Mouse (Mus musculus): ENCODE measurements at regions not wholly inside any gene's neighbourhood (a gene's known extent, or its start where the extent isn't known, plus 50 kb on each side); places are given as distances from the start of the nearest gene placed in this dataset.
"Not testable (repeated sequence)": the region's sequence is repeated elsewhere in the genome, so short reads cannot be mapped to it uniquely, and the experiment has no call there.

DNA sequence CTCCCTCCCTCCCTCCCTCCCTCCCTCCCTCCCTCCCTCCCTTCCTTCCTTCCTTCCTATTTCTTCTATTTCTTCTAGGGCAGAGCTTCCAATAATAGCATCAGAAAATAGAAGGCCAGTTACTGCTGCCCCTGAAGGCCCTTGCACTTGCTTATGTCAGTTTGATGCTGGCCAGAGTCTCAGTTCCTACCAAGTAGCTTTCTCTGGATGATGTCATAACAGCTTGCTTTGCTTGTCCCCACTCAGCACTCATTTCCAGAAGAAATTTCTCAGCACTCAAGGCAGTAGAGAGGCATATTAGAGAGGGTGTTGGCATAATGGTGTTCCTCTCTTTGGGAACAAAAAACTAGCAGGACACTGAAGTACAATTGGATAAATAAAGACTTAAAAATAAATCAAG is 811.6 kb upstream of the 4930444P10Rik start:
- DNase-seq = no peak

DNA sequence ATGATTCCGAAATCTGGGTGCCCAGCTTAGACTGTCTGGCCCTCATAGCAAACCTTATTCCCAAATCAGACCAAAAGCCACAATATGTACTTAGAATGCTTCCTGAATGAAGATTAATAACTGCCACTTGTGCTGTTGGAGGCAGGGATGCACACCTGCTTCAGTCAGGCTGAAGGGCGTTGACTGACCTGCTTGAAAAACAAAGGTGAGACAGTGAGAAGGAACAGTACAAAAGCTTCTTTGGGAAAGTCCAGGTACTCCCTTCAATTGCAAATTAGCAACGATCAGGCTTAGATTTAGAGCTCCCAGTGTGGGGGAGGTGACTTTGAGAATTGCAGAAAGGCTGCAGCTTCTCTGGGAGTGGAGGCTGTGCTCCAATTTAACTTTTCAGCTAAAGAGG is 775.3 kb upstream of the 4930444P10Rik start:
- DNase-seq = not testable (repeated sequence)

DNA sequence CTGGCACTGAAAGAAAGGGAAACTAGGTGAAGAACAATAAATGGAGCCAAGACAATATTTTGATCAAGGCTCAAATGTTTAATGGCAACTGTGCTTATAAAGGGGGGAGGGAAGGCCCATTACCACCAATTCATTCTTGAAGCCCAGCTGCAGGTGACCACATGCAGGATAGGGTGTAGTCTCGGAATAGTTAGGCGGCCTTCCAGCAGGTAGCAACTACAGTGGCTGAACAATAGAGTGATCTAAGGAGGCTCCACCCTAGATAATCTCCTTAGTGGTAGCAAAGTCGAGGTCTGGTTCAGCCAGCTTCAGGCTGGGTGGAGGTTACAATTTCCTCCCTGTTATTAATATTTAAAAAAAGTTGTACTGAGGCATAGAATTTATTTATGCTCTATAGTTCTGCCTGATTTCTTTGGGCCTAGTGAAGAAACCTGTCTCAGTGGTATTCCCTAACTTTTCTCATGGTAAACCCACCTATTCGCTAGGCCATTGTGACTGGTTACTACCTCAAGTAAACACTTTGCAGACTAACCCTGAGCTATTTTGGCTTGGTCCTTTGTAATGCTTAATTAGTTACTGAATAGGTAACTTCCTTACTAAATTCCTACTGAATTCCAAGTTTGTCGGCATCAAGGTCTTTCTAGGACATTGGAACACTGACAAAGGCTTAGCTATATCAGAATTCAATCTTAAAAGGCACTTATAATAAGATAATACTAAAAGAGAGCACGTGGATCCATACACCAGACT is 774.1 kb upstream of the 4930444P10Rik start:
- DNase-seq = not testable (repeated sequence)

DNA sequence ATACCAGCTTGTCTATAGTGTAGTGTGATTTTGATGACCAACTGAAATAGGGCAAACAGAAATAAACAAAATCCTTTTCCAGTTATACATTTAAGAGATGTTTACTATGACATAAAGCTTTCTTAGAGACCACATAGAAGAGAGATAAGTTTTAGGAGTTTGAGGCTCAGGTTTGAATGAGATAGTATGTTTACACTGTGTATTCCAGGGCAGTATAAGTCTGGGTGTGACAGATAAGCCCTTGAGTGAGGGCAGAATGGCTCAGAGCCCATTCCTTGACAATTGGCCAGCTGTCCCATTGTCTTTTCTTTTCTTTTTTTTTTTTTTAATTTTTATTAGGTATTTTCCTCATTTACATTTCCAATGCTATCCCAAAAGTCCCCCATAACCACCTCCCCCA is 744.0 kb upstream of the 4930444P10Rik start:
- no peak for DNase-seq

DNA sequence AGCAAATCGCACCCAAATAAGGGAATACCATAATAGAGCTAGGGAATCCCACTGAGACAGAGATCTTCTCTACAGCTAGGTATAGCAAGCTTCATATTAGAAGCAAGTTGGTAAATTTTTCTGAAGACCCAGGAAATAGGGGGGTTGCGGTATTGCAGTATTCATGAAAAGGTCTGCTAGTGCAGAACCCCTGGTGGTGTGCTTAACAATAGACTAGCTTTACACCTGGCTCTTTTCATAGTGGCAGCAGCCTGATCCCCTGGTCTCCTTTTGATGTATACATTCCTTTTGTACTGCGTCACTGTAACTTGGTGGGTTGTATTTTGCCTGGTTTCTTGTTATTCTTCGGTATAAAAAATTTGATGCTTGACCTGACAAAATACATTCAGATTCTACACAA is 731.6 kb upstream of the 4930444P10Rik start:
- not testable (repeated sequence) for DNase-seq

DNA sequence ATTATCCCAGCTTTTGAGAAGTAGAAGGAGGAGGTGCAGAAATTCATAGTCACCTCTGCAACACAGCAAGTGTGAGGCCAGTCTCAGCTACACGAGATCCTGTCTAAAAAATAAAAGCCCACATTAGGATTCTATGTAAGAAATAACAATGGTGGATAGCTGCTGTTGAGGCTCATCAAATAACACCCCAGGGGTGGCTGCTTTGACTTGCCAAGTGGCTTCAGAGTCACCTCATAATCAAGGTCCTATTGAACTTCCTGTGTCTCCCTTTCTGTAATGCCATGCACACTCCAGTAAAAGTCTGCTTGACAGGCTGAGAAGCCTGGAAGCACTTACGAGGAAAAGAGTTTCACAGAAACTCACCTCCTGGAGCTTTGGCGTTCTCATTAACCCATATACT is 730.9 kb upstream of the 4930444P10Rik start:
- DNase-seq = no peak

DNA sequence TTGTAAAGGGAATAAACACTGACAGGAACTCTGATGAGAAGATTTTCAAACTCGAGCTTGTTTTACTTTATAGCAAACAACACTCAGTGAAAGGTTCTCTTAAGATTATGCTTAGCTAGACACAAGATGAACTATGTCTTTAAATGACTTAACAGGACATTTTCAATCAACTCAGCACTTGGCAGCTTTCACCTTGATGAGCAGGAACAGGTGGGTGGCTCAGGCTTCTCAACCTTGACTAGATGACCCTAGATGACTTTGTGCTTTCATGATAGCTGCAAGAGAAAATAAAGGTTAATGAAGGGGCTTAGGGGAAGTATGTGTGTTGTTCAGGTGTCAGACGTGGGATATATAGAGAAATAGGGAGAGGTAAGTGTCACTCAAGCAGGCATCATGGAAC is 728.1 kb upstream of the 4930444P10Rik start:
- DNase-seq = no peak

DNA sequence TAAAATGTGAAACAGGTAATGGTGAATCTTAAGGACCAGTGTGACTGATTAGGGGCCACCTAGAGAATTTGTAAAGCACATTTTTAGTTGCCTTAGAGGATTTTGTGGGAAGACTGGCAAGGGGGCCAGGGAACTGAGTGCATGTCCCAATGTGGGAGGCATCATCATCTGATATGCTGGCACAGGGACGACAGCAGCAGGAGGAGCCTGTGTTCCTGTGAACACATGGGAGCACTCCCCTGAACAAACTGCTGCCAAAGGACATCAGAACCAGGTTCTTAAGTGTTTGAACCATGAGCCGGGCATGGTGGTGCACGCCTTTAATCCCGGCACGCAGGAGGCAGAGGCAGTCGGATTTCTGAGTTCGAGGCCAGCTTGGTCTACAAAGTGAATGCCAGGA is 723.4 kb upstream of the 4930444P10Rik start:
- DNase-seq = no peak

DNA sequence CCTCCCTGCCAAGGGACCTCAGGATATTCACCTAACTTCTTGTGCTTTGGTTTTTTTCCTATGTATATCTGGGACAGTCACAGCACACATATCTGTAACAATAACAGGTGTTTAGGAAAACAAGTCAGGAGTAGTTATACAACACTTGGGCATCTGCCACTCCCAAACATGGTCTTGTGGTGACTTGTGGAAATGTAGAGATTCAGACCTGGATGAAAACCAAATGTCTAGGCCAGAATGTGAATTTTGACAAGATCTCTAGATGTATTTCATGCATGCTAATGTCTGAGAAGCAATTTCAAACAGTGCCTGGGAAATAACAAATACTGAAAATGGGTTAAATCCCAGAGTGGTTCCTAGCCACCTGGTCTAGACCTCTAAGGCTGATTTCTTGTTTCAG is 722.6 kb upstream of the 4930444P10Rik start:
- DNase-seq = no peak

DNA sequence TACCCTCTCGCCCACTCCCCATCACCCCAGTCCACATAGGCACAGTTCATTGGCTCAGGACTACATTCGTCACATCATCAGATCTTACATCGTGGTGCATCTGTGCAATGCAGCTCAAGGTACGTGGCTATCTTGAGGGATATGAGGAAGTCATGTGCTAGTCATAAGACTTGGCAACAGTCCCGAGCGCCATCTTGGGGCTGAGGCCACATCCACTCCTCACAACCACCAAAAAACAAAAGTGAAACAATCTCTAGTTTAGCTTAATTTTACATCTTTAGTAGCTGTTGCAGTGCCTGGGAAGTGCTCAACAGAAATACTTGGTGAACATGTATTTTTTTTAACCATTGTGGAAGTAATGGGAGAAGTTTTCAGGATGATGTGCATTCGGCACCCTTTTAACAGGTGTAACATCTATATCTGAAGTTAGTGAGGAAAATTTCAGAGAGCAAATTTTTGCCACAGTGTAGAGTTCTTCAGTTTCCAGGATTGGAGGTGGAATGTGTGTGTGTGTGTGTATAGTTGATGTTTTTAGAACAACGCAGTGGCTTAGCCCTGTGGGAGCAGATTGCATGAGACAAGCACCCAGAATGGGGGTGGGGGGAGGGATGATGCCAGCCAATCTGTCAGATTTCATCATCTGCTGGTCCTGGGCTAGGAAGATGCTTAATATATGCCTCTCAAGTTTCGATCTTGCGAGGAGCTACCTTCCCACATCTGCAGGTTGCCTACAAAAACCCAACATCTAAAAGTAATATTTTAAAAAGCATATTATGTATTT is 716.4 kb upstream of the 4930444P10Rik start:
- no peak for DNase-seq

DNA sequence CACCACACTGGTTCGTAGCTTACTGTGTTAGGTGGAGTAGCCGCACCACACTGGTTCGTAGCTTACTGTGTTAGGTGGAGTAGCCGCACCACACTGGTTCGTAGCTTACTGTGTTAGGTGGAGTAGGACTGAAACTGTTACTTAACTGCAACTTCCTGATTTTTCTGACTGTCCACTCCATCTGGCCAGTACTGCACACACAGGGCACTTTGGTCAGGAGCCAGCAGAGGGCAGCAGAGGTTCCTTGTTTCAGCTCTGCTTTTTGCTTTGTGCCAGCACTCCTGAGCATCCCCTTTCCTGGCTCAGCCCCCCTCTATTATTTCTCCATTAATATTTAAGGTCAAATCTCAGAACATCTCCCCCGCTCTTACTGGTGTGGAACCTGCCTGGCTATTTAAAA is 705.2 kb upstream of the 4930444P10Rik start:
- peak in 1 of 2 experiments; percentile 7 for DNase-seq

DNA sequence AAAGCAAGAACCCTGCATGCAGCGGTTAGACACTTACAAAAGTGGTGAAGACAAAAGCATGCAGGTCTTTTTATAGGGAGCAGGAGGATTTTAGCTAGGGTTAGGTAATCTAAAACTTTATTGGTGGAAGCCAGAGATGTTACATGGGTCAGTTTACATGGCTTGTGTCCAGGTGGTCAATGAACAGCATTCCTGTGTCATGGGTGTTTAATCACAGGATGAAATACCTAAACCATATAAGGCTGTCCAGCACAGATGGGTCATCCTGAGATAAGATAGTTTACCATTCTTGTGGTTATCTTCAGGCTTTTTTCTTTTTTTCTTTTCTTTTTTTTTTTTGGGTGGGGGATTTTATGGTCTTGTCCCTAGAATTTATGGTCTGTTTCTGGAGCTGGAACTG is 703.3 kb upstream of the 4930444P10Rik start:
- DNase-seq = no peak

DNA sequence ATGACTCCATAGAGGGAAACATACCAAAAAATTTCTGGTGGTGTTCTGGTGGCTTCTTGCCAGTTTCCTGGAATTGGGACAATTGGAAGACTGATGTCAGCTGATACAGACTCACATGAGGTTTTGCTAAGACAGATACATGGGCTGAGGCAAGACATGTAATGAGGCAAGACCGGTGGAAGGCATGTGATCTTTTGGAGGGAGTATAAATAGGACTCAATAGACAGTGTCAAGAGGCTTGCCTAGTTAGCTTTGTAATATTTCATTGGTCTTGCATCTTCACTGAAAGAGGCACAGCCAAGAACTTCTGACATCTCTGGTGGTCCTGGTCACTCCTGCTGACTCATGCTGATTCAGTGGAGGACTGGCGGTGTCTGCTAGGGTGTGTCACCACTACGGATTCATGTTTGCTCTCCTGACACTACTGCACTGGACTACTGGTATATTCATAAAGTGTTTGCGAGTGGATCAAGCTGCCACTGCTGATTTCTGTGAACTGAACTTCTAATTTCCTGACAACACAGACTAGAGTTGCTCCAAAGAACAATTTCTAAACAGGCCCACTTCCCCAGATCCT is 697.7 kb upstream of the 4930444P10Rik start:
- DNase-seq = no peak

DNA sequence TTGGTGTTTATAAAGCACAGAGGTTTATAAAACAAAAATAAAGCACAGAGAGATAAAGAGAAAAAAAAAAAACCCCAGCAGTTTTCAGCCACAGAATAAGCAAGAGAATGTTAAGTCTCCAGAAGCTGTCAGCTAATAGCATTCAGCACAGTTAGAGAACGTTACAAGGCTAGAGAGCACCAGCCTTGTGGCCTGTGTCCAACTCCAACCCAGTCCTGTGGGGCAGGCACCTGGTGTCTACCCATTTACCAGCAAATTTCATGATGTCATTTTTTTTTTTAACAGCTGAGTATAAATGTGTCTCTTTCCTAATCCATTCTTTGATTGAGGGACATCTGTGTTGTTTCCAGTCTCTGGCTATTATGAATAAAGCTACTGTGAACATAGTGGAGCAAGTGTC is 686.7 kb upstream of the 4930444P10Rik start:
- DNase-seq = no peak

DNA sequence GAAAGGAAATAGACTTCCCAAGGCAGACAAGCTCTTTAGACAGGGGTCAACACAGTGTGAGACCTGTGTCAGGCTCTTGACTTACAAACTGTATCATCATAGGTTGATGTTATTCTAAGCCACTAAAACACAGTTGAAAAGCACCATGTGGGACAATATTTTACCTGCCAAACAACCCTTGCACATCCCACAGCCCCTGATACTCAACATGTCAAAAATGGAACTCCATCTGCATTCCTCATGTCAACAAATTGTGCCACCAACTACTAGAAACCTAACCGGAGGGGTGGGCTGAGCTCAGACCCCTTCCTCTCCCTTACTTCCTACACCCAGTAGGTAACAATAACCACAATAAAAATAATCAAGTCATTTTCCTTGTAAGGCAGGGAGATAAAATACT is 667.8 kb upstream of the 4930444P10Rik start:
- no peak for DNase-seq
